Mouse (Mus musculus): ENCODE measurements around the gene Mtnr1a. TPM values are rescaled to one million over a fixed set of nuclear protein-coding genes. Genes with fewer than 3 reads are reported as not detected.

The Mtnr1a gene
- polyA plus RNA-seq, 1 experiment from 2014 or later: 0.44 TPM

- ATAC-seq (ENCODE audit: low FRiP score) (no peak), DNase-seq (ENCODE audit: low spot score) (no peak)
- H3K4me1 ChIP-seq (replicated peaks; ENCODE audit: control insufficient read depth, insufficient read depth, low read length): 0 out of 2 replicates have a peak, but pooled peaks cover 5% of the 10 kb centered on the region
- no peaks in the 10 kb centered on the region for H3K9me3 ChIP-seq (ENCODE audit: control insufficient read depth, low read length)
- H3K4me3 ChIP-seq (replicated peaks; ENCODE audit: low read length): no peak overlapping the region
- no peak overlapping the region for H3K9ac ChIP-seq
- H3K27me3 ChIP-seq (ENCODE audit: control insufficient read depth, insufficient read depth, low read length): no peaks in the 10 kb centered on the region
- H3K36me3 ChIP-seq (replicated peaks; ENCODE audit: control insufficient read depth, insufficient read depth): no peaks in the 10 kb centered on the region
- H3K4me2 ChIP-seq (replicated peaks): no peak overlapping the region
- H3K27ac ChIP-seq: no peak overlapping the region
- 92% methylated on average over 8 of the region's 8 CpGs for WGBS
Measured at GRCm38 (mm10) chr8:45070949-45071348, 2.0 kb downstream of the Mtnr1a start.

- no peak overlapping the region for H3K4me3 ChIP-seq (replicated peaks; ENCODE audit: low read length)
- no peak overlapping the region for H3K27ac ChIP-seq
- H3K4me1 ChIP-seq (replicated peaks; ENCODE audit: control insufficient read depth, insufficient read depth, low read length): no peaks in the 10 kb centered on the region
- DNase-seq (ENCODE audit: low spot score): no peak
- no peaks in the 10 kb centered on the region for H3K9me3 ChIP-seq (ENCODE audit: control insufficient read depth, low read length)
- no peaks in the 10 kb centered on the region for H3K36me3 ChIP-seq (replicated peaks; ENCODE audit: control insufficient read depth, insufficient read depth)
- no peak for ATAC-seq (ENCODE audit: low FRiP score)
- H3K27me3 ChIP-seq (ENCODE audit: control insufficient read depth, insufficient read depth, low read length): no peaks in the 10 kb centered on the region
- no peak overlapping the region for H3K9ac ChIP-seq
- H3K4me2 ChIP-seq (replicated peaks): no peak overlapping the region
- WGBS: 95% methylated on average over 3 of the region's 3 CpGs
Measured at GRCm38 (mm10) chr8:45080850-45081249, 11.9 kb downstream of the Mtnr1a start.

- DNase-seq (ENCODE audit: low spot score) (no peak), ATAC-seq (ENCODE audit: low FRiP score) (no peak)
- Histone ChIP-seq H3K27me3 (ENCODE audit: control insufficient read depth, insufficient read depth, low read length) (no peaks in the 10 kb centered on the region), H3K4me3 (replicated peaks; ENCODE audit: low read length) (no peak overlapping the region), H3K27ac (no peak overlapping the region), H3K9me3 (ENCODE audit: control insufficient read depth, low read length) (no peaks in the 10 kb centered on the region), H3K4me2 (replicated peaks) (no peak overlapping the region), H3K4me1 (replicated peaks; ENCODE audit: control insufficient read depth, insufficient read depth, low read length) (no peaks in the 10 kb centered on the region), H3K9ac (no peak overlapping the region), H3K36me3 (replicated peaks; ENCODE audit: control insufficient read depth, insufficient read depth) (no peaks in the 10 kb centered on the region)
- 72% methylated on average over 3 of the region's 3 CpGs for WGBS
Measured at GRCm38 (mm10) chr8:45093599-45093998, 24.7 kb downstream of the Mtnr1a start.

- peak overlapping the region; percentile 60 for H3K4me2 ChIP-seq (replicated peaks)
- ATAC-seq (ENCODE audit: low FRiP score) (peak; percentile 82), DNase-seq (ENCODE audit: low spot score) (peak; percentile 46)
- H3K4me1 ChIP-seq (replicated peaks; ENCODE audit: control insufficient read depth, insufficient read depth, low read length): peaks cover 17% of the 10 kb centered on the region
- 32% methylated on average over 13 of the region's 13 CpGs for WGBS
- no peaks in the 10 kb centered on the region for H3K27me3 ChIP-seq (ENCODE audit: control insufficient read depth, insufficient read depth, low read length)
- peak overlapping the region; percentile 22 for H3K9ac ChIP-seq
- H3K27ac ChIP-seq: no peak overlapping the region
- peak overlapping the region; percentile 24 for H3K4me3 ChIP-seq (replicated peaks; ENCODE audit: low read length)
- H3K36me3 ChIP-seq (replicated peaks; ENCODE audit: control insufficient read depth, insufficient read depth): no peaks in the 10 kb centered on the region
- no peaks in the 10 kb centered on the region for H3K9me3 ChIP-seq (ENCODE audit: control insufficient read depth, low read length)
Measured at GRCm38 (mm10) chr8:45109371-45110063, 40.6 kb downstream of the Mtnr1a start.

- Histone ChIP-seq H3K4me3 (replicated peaks; ENCODE audit: low read length) (peak overlapping the region; percentile 24), H3K27me3 (ENCODE audit: control insufficient read depth, insufficient read depth, low read length) (no peaks in the 10 kb centered on the region), H3K4me2 (replicated peaks) (peak overlapping the region; percentile 60), H3K9me3 (ENCODE audit: control insufficient read depth, low read length) (no peaks in the 10 kb centered on the region), H3K27ac (no peak overlapping the region), H3K9ac (peak overlapping the region; percentile 22), H3K4me1 (replicated peaks; ENCODE audit: control insufficient read depth, insufficient read depth, low read length) (peaks cover 17% of the 10 kb centered on the region), H3K36me3 (replicated peaks; ENCODE audit: control insufficient read depth, insufficient read depth) (no peaks in the 10 kb centered on the region)
- 17% methylated on average over 16 of the region's 16 CpGs for WGBS
- DNase-seq (ENCODE audit: low spot score) (no peak), ATAC-seq (ENCODE audit: low FRiP score) (peak; percentile 77)
Measured at GRCm38 (mm10) chr8:45110064-45110812, 41.3 kb downstream of the Mtnr1a start.

GRCm38 (mm10) chr8:45110813-45111104, 41.8 kb downstream of the Mtnr1a start:
- no peaks in the 10 kb centered on the region for H3K36me3 ChIP-seq (replicated peaks; ENCODE audit: control insufficient read depth, insufficient read depth)
- peak overlapping the region; percentile 22; the same call in 1 of the 2 replicates for H3K9ac ChIP-seq
- no peak overlapping the region for H3K27ac ChIP-seq
- WGBS: 57% methylated on average over 5 of the region's 5 CpGs
- peaks cover 17% of the 10 kb centered on the region for H3K4me1 ChIP-seq (replicated peaks; ENCODE audit: control insufficient read depth, insufficient read depth, low read length)
- no peak for DNase-seq (ENCODE audit: low spot score)
- H3K4me3 ChIP-seq (replicated peaks; ENCODE audit: low read length): peak overlapping the region; percentile 24
- no peaks in the 10 kb centered on the region for H3K27me3 ChIP-seq (ENCODE audit: control insufficient read depth, insufficient read depth, low read length)
- ATAC-seq (ENCODE audit: low FRiP score): no peak
- no peaks in the 10 kb centered on the region for H3K9me3 ChIP-seq (ENCODE audit: control insufficient read depth, low read length)
- peak overlapping the region; percentile 60 for H3K4me2 ChIP-seq (replicated peaks)

- Histone ChIP-seq H3K9me3 (ENCODE audit: control insufficient read depth, low read length) (no peaks in the 10 kb centered on the region), H3K4me2 (replicated peaks) (no peak overlapping the region), H3K27me3 (ENCODE audit: control insufficient read depth, insufficient read depth, low read length) (no peaks in the 10 kb centered on the region), H3K36me3 (replicated peaks; ENCODE audit: control insufficient read depth, insufficient read depth) (no peaks in the 10 kb centered on the region), H3K9ac (no peak overlapping the region), H3K4me1 (replicated peaks; ENCODE audit: control insufficient read depth, insufficient read depth, low read length) (peaks cover 17% of the 10 kb centered on the region), H3K27ac (no peak overlapping the region), H3K4me3 (replicated peaks; ENCODE audit: low read length) (no peak overlapping the region)
- 92% methylated on average over 5 of the region's 5 CpGs for WGBS
- no peak for ATAC-seq (ENCODE audit: low FRiP score)
- DNase-seq (ENCODE audit: low spot score): no peak
Measured at GRCm38 (mm10) chr8:45111820-45112219, 42.9 kb downstream of the Mtnr1a start.

GRCm38 (mm10) chr8:45117588-45117987, 48.7 kb downstream of the Mtnr1a start:
- ATAC-seq (ENCODE audit: low FRiP score): no peak
- no peak overlapping the region for H3K27ac ChIP-seq
- DNase-seq (ENCODE audit: low spot score): no peak
- H3K27me3 ChIP-seq (ENCODE audit: control insufficient read depth, insufficient read depth, low read length): no peaks in the 10 kb centered on the region
- no peak overlapping the region for H3K9ac ChIP-seq
- H3K9me3 ChIP-seq (ENCODE audit: control insufficient read depth, low read length): no peaks in the 10 kb centered on the region
- no peaks in the 10 kb centered on the region for H3K4me1 ChIP-seq (replicated peaks; ENCODE audit: control insufficient read depth, insufficient read depth, low read length)
- 83% methylated on average over 3 of the region's 3 CpGs for WGBS
- H3K4me2 ChIP-seq (replicated peaks): no peak overlapping the region
- no peak overlapping the region for H3K4me3 ChIP-seq (replicated peaks; ENCODE audit: low read length)
- H3K36me3 ChIP-seq (replicated peaks; ENCODE audit: control insufficient read depth, insufficient read depth): no peaks in the 10 kb centered on the region

GRCm38 (mm10) chr8:45125680-45126079, 56.7 kb downstream of the Mtnr1a start:
- Histone ChIP-seq H3K4me1 (replicated peaks; ENCODE audit: control insufficient read depth, insufficient read depth, low read length) (no peaks in the 10 kb centered on the region), H3K36me3 (replicated peaks; ENCODE audit: control insufficient read depth, insufficient read depth) (no peaks in the 10 kb centered on the region), H3K9me3 (ENCODE audit: control insufficient read depth, low read length) (no peaks in the 10 kb centered on the region), H3K9ac (no peak overlapping the region), H3K27ac (no peak overlapping the region), H3K4me2 (replicated peaks) (no peak overlapping the region), H3K27me3 (ENCODE audit: control insufficient read depth, insufficient read depth, low read length) (no peaks in the 10 kb centered on the region), H3K4me3 (replicated peaks; ENCODE audit: low read length) (no peak overlapping the region)
- WGBS: 81% methylated on average over 5 of the region's 5 CpGs
- DNase-seq (ENCODE audit: low spot score) (no peak), ATAC-seq (ENCODE audit: low FRiP score) (no peak)

All from hindbrain, embryonic 14.5 days (tissue).